Mouse (Mus musculus) forebrain, embryonic 10.5 days (tissue): ENCODE measurements around the gene Ank2. TPM values are rescaled to one million over a fixed set of nuclear protein-coding genes. Genes with fewer than 3 reads are reported as not detected.

Experiments used
- DNase-seq: peaks from one replicate; pipeline ENCODE4 v3.0.0-alpha.2; 2017; ENCODE audit warnings: low spot score; ENCODE audit errors: extremely low spot score
- H3K27ac ChIP-seq: fragments of 300-500 bp; sonication (generic); 2 replicates; pipeline ENCODE4 v1.5.1; 2016; ENCODE audit warnings: mild to moderate bottlenecking
- H3K27me3 ChIP-seq: fragments of 300-500 bp; sonication (generic); 2 replicates; pipeline ENCODE4 v1.6.1; 2016; ENCODE audit warnings: mild to moderate bottlenecking; ENCODE audit not compliant: poor library complexity, severe bottlenecking
- H3K36me3 ChIP-seq: fragments of 300-500 bp; sonication (generic); replicated peaks from 2 replicates; pipeline ENCODE4 v1.6.1; 2016; ENCODE audit warnings: mild to moderate bottlenecking, moderate library complexity
- H3K4me1 ChIP-seq: fragments of 300-500 bp; sonication (generic); 2 replicates; pipeline ENCODE4 v1.6.1; 2016
- H3K4me3 ChIP-seq: fragments of 300-500 bp; sonication (generic); 2 replicates; pipeline ENCODE4 v1.5.1; 2016; ENCODE audit warnings: mild to moderate bottlenecking, moderate library complexity
- H3K9me3 ChIP-seq: fragments of 300-500 bp; sonication (generic); 2 replicates; pipeline ENCODE4 v1.6.1; 2016; ENCODE audit warnings: mild to moderate bottlenecking, moderate library complexity
- WGBS: fragments of 180-500 bp; shearing (Covaris S2); methylation state at CpG from one replicate; pipeline ENCODE4 v1.1.7; 2016; 5-methylcytosine and 5-hydroxymethylcytosine counted together
- polyA plus RNA-seq: library from polyadenylated mRNA; unstranded; fragments of >200 nt; fragmentation: Nextera tagmentation; extraction: Ambion mirVana; gene quantifications from 2 replicates; pipeline ENCODE4 v1.2.1, GENCODE M21; 2016

Gene Ank2
- polyA plus RNA-seq, 1 experiment from 2014 or later, result 36.3 TPM

DNA sequence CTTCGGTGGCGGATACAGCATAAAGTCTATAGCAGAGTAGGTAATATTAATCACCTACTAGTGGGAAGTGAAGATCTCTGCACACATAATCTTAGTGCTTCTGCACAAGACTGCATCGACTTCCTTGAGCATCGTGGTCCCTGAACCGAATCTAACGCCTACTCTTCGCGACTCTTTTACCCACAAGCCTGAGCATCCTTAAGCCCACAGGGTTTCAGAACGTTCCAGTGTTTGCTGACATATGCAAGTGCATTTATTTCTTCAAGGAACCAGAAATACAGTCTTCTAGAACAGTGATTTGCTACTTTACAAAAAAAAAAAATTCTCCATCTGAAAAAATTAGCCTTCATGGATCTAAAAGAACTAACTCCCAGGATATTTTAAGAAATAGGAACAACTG, 527.6 kb downstream of the Ank2 start:
- Histone ChIP-seq H3K4me3 (no peak overlapping the region), H3K4me1 (peaks cover 5% of the 10 kb centered on the region; the same call in 1 of the 2 replicates), H3K27me3 (no peaks in the 10 kb centered on the region), H3K27ac (no peak overlapping the region), H3K36me3 (no peaks in the 10 kb centered on the region; the same call in 1 of the 2 replicates), H3K9me3 (no peaks in the 10 kb centered on the region)
- DNase-seq, result no peak
- WGBS, result 95% methylated on average over 9 of the region's 9 CpGs

DNA sequence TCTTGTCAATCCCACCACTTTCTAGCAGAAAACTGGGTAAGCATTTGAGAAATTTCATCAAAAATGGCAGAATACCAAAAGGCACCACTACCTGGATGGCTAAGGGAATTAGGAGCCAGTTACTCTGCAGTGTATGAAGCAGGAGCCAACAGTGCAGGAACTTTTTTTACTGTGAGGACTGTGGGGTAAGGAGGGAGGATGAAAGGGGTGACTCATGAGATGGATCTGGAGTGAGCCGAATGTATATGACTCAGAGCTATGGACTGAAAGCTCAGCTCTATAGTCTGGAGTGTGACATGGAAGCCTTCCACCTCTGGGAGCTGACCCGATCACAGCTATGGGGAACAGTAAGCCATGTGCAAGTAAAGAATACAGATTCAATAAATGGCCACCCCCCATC, 530.4 kb downstream of the Ank2 start:
- no peaks in the 10 kb centered on the region for H3K27me3 ChIP-seq
- H3K9me3 ChIP-seq, result no peaks in the 10 kb centered on the region
- peaks cover 13% of the 10 kb centered on the region for H3K36me3 ChIP-seq
- no peak for DNase-seq
- H3K4me1 ChIP-seq, result no peaks in the 10 kb centered on the region
- H3K4me3 ChIP-seq, result no peak overlapping the region
- WGBS, result 89% methylated on average over 2 of the region's 2 CpGs
- H3K27ac ChIP-seq, result no peak overlapping the region

DNA sequence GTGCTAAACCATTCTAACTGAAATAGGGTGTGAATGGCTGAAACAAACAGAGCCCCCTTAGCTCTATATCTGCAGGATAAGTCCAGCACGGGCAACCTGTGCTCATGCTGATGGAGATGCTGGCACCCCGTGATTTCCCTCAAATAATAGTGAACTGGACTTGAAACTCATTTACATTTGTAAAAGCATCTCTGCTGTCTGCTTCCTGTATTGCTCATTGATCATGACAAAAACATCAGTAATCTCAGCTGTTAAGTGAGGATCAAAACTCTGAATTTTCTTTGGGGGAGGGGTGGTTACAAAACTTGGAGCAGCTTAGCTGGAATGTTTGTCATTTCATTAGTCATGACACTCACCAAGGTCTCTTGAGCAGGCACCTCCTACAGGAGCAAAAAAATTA, 533.4 kb downstream of the Ank2 start:
- no peaks in the 10 kb centered on the region for H3K4me1 ChIP-seq
- H3K9me3 ChIP-seq, result no peaks in the 10 kb centered on the region
- H3K36me3 ChIP-seq, result peaks cover 23% of the 10 kb centered on the region
- H3K27me3 ChIP-seq, result no peaks in the 10 kb centered on the region
- DNase-seq, result no peak
- WGBS, result 85% methylated on average over 2 of the region's 2 CpGs
- H3K27ac ChIP-seq, result no peak overlapping the region
- H3K4me3 ChIP-seq, result no peak overlapping the region

DNA sequence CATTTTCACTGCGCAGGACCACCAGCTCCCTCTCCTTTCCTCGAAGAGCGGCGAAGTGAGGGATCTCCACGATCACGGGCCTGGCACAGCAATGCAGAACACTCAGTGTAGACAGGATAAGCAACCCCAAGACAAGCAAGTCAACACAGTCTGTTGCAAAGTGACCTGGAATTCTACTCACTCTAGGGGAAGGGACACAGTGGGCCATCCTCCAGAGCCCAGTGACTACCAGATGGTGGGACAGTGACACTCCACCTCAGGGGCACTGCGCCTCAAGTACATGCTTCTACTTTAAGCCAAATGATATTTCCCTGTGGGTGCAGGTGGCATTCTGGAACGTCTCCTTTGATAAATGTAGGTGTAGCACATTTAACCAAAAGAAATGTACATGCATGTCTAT, 536.8 kb downstream of the Ank2 start:
- H3K36me3 ChIP-seq, result peaks cover 36% of the 10 kb centered on the region
- no peak overlapping the region for H3K27ac ChIP-seq
- 97% methylated on average over 8 of the region's 8 CpGs for WGBS

DNA sequence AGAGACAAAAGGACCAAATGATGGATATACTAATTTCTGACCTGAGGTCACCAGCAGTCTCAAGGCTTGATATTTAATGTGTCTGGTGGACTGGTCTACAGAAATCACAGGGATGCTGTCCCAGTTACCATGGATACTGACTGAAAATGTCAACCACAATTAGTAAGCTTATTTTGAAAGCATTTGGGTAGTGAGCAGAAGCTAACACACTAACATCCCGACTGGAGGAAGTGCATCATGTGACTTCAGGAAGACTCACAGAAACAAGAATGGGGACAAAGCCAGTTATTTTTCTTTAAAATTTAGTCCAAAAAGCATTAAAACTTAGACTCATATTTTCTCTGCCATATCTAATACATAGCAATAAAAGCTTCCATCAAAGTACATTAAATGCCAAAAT, 546.5 kb downstream of the Ank2 start:
- no peak for DNase-seq
- Histone ChIP-seq H3K4me1 (no peaks in the 10 kb centered on the region), H3K27me3 (no peaks in the 10 kb centered on the region), H3K36me3 (peaks cover 24% of the 10 kb centered on the region), H3K9me3 (no peaks in the 10 kb centered on the region), H3K27ac (no peak overlapping the region), H3K4me3 (no peak overlapping the region)
- 76% methylated on average over 1 of the region's 1 CpGs for WGBS

More for the DNA sequence above, 536.8 kb downstream of the Ank2 start:
- Histone ChIP-seq H3K9me3 (no peaks in the 10 kb centered on the region), H3K27me3 (no peaks in the 10 kb centered on the region), H3K4me1 (no peaks in the 10 kb centered on the region), H3K4me3 (no peak overlapping the region)
- DNase-seq, result no peak

DNA sequence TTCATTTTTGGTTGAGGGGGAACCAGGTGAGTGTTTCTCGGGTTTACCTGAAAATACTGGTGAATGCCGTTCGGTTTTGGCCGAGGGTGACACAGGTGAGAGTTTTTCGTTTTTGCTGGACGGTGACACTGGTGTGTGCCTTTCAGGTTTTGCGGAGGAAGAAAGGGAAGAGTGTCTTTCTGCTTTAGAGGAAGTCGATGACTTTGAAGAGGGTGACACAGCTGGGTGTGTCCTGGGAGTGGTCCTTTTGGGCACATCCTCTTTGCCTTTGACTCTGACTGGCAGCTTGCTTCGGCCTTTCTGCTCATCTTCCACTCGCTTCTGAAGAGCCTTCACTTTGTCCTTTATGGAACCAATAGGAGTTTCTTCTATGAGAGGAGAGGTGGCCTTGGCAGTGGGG, 552.6 kb downstream of the Ank2 start:
- Histone ChIP-seq H3K4me3 (no peak overlapping the region), H3K36me3 (peaks cover 72% of the 10 kb centered on the region), H3K4me1 (no peaks in the 10 kb centered on the region), H3K9me3 (no peaks in the 10 kb centered on the region), H3K27me3 (no peaks in the 10 kb centered on the region), H3K27ac (no peak overlapping the region)
- 94% methylated on average over 10 of the region's 10 CpGs for WGBS
- no peak for DNase-seq

DNA sequence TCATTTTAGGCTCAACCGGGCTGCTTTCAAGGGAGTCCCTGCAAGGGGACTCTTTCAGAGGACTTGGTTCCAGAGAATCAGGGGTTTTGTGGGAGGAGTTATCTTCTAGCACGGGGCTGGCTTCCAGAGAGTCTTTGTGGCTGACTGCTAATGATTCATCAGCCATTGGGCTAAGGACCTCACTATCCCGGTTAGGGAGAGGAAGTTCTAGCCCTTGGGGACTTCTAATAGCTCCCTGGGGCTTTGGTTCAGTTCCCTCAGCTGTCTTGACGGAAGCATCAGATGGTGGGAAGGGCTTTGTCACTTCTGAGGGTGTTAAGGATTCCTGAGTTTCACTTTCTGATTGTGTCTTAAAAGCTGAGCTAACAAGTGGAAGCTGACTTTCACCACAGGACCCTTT, 554.3 kb downstream of the Ank2 start:
- no peak for DNase-seq
- Histone ChIP-seq H3K27ac (no peak overlapping the region), H3K4me3 (no peak overlapping the region), H3K9me3 (no peaks in the 10 kb centered on the region), H3K36me3 (peaks cover 66% of the 10 kb centered on the region), H3K4me1 (0 out of 2 replicates have a peak, but pooled peaks cover 3% of the 10 kb centered on the region), H3K27me3 (no peaks in the 10 kb centered on the region)
- WGBS, result 87% methylated on average over 4 of the region's 4 CpGs

DNA sequence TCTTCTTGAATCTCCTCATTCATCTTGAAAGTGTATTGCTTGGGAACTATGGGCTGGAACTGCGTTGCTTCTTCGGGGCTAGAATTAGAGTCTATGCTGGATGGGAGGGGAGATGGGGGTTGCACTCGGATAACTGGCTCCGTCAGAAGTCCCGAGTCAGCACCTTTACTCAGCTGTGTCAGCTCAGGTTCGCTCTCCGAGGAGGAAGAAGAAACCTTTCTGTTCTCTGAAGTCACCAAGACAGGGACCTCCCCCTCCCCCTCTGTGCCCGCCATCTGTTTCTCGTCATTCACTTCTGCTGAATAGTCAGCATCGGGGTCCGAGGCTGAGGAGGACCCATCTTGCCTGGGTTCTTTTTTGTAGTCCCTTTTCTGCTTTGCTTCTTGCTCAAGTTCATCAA, 555.1 kb downstream of the Ank2 start:
- H3K4me3 ChIP-seq, result no peak overlapping the region
- peaks cover 66% of the 10 kb centered on the region for H3K36me3 ChIP-seq
- H3K9me3 ChIP-seq, result no peaks in the 10 kb centered on the region
- H3K4me1 ChIP-seq, result 0 out of 2 replicates have a peak, but pooled peaks cover 3% of the 10 kb centered on the region
- WGBS, result 81% methylated on average over 11 of the region's 11 CpGs
- H3K27ac ChIP-seq, result no peak overlapping the region
- DNase-seq, result no peak
- no peaks in the 10 kb centered on the region for H3K27me3 ChIP-seq

DNA sequence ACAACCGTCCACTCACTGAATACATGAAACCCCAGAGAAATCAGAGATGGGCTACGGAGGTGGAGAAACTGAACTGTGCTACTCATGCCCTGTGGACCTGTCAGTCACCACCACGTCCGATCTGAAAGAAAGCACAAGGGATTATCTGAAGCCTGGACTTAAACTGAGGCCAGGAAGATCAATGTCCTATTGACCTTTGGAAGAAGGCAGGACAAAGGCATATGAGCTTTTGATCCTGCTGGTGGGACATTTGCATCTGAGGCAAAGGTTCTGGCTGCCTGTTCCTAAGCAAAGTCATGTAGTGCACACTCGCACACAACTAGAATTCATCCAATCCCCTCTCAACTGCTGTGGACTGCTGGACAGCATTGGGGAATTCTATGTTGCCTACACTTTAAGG, 558.7 kb downstream of the Ank2 start:
- 44% methylated on average over 5 of the region's 5 CpGs for WGBS
- no peaks in the 10 kb centered on the region for H3K27me3 ChIP-seq
- DNase-seq, result no peak
- H3K27ac ChIP-seq, result no peak overlapping the region
- no peaks in the 10 kb centered on the region for H3K9me3 ChIP-seq
- peaks cover 43% of the 10 kb centered on the region for H3K36me3 ChIP-seq
- 0 out of 2 replicates have a peak, but pooled peaks cover 3% of the 10 kb centered on the region for H3K4me1 ChIP-seq
- H3K4me3 ChIP-seq, result no peak overlapping the region

DNA sequence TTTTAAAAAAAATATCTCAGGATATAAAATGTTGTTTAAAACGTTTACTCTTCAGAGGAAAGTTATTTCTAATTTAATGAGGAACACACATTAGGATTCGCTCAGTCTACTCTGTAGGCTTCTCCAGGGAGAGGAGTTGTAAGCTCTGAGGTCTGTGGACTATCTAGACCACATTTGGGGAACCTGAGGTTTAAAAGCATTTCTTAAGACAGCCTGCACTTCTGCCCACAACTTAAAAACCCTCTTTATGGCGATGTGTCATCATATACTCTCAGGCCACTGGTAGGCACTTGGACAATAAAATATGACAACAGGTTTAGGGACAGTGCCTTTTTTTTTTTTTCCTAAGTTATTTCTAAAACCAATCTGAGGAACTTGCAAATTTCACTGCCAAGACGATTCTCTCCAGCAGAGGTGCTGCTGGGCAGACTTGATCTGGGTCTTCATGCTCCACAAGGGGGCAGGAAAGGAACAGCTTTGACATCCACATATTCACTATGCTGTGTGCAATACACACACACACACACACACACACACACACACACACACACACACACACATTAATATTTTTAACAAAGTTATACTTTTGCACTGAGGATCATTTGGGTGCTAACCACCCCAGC, 567.2 kb downstream of the Ank2 start:
- no peaks in the 10 kb centered on the region for H3K9me3 ChIP-seq
- no peak overlapping the region for H3K4me3 ChIP-seq
- H3K27ac ChIP-seq, result no peak overlapping the region
- no peak for DNase-seq
- whole genome bisulfite sequencing, result 71% methylated on average over 4 of the region's 4 CpGs
- no peaks in the 10 kb centered on the region for H3K27me3 ChIP-seq
- H3K4me1 ChIP-seq, result no peaks in the 10 kb centered on the region
- H3K36me3 ChIP-seq, result peaks cover 40% of the 10 kb centered on the region

DNA sequence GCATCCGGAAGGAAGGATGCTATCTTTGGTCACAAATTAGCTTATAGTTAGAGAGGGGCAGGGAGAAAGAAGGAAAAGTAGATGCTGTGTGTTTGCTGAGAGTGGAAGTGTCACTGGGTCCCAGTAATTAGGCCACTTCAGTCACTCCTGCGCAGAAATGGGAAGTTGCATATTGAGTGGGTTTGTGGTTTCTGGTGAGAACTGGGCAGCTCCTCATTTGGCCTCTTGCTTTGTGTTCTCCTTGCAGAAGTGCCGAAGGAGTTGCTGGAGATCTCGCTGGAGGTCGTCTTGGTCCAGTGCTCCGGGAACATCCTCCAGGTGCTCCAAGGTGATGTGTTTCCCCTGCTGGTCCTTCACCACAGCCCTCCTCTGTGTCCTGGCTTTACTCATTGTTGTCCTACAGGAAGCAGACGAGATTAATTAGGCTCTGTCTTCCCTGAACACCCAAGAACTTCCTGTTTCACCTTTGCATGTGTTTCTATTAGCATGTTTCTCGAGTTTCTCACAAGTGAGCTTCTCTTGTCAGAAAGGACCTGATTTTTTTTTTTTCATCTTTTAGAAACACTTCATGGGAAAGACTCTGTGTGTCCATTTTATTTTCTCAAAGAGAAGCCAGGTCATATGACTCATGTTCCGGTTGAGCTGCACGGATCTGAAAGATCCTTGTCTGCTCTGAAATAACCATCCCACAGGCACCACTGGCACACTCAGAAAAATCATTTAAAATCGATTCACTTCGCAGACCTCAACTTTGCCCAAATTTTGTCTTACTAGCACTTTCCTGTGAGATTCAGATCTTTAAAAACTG, 575.4 kb downstream of the Ank2 start:
- H3K4me3 ChIP-seq, result no peak overlapping the region
- H3K4me1 ChIP-seq, result no peaks in the 10 kb centered on the region
- WGBS, result 83% methylated on average over 12 of the region's 12 CpGs
- peaks cover 12% of the 10 kb centered on the region for H3K36me3 ChIP-seq
- DNase-seq, result no peak
- H3K27me3 ChIP-seq, result no peaks in the 10 kb centered on the region
- H3K9me3 ChIP-seq, result no peaks in the 10 kb centered on the region
- no peak overlapping the region for H3K27ac ChIP-seq

DNA sequence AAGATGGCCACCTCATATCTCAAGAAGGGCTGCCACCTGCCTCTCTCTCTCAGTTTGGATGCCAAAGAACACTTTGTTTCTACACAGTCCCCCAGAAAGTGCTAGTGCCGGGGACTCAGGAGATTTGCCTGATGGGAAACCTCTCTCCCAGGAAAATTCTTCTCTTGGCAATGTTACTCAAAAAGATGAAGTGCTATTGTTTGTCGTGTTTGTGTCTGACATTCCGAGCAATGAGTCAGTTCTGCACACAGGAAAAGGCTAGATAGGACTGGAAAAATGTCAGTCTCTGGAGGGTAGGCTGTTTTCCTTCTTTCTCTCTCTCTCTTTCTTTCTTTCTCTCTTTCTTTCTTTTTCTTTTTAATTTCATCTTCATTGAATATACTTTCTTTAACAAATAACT, 577.2 kb downstream of the Ank2 start:
- Histone ChIP-seq H3K4me1 (no peaks in the 10 kb centered on the region), H3K27me3 (no peaks in the 10 kb centered on the region), H3K36me3 (peaks cover 12% of the 10 kb centered on the region), H3K27ac (no peak overlapping the region), H3K9me3 (no peaks in the 10 kb centered on the region), H3K4me3 (no peak overlapping the region)
- WGBS, result 82% methylated on average over 3 of the region's 3 CpGs
- no peak for DNase-seq

DNA sequence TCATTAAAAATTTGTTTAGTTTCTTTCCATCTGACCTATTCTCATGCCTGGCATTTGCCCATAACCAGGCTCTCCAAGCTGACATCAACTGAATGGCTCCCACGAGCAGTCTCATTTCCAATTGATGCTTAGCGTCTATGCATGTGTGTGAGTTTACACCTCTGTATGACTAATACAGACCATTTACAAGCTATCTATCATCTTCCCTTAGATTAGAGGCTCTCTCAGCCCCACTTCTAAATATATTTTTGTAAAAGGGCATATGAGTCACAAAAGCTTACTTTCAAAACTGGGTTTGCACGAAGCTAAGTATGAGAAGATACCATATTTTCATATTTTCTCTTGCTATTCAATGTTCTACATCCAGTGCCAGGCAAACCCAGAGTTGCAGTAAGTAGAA, 578.9 kb downstream of the Ank2 start:
- DNase-seq, result no peak
- WGBS, result 89% methylated on average over 3 of the region's 3 CpGs
- H3K4me1 ChIP-seq, result no peaks in the 10 kb centered on the region

More for the DNA sequence above, 578.9 kb downstream of the Ank2 start:
- H3K4me3 ChIP-seq, result no peak overlapping the region
- H3K27me3 ChIP-seq, result no peaks in the 10 kb centered on the region
- H3K9me3 ChIP-seq, result no peaks in the 10 kb centered on the region
- H3K36me3 ChIP-seq, result peaks cover 12% of the 10 kb centered on the region
- no peak overlapping the region for H3K27ac ChIP-seq
